Mouse (Mus musculus): ENCODE data around the gene Zfp976.
"Not testable (repeated sequence)": the region's sequence is repeated elsewhere in the genome, so short reads cannot be mapped to it uniquely, and the experiment has no call there.

Zfp976 gene

GRCm38 (mm10) chr7:42642152-42643115, at the start of gene Zfp976:
Gene Zfp976, minus strand, starts transcription at chr7:42642588.
- peak; percentile 47 to 56 for DNase-seq

DNA sequence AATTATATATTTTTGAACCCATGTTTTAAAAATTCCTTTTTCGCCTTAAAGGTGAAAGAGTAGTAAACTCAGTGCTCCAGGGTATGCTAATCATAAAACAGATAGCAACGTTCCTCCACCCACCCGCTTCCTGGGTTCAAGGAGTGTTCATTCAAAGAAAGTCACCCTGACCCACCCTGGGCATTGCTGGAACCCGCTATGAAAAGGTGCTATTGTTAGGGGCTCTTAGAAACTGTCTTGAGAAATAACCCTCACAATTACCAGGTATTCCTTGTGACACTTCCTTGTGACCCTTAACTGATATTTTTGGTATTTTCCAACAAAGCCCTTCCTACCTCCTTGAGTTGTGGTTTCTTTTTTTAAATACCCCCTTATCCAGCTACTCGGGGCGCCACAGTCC, 37.7 kb upstream of the Zfp976 start:
- not testable (repeated sequence) for DNase-seq

GRCm38 (mm10) chr7:42679646-42680045, 37.3 kb upstream of the Zfp976 start:
- not testable (repeated sequence) for DNase-seq

GRCm38 (mm10) chr7:42660140-42660539, 17.8 kb upstream of the Zfp976 start:
- DNase-seq: not testable (repeated sequence)

DNA sequence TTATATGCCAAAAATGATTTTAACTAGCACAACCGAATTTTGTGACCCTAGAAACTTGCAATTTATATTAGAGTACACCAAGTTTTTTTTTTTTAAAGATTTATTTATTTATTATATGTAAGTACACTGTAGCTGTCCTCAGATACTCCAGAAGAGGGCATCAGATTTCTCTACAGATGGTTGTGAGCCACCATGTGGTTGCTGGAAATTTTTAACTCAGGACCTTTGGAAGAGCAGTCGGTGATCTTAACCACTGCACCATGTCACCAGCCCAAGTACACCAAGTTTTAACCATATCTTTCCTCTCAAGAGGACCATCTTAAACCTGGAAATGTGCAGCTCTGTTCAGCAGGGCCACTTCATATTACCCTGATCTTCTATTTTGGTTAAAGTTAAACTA, 12.8 kb upstream of the Zfp976 start:
- not testable (repeated sequence) for DNase-seq

GRCm38 (mm10) chr7:42643120-42643620, 782 bp upstream of the Zfp976 start:
- not testable (repeated sequence) for DNase-seq

DNA sequence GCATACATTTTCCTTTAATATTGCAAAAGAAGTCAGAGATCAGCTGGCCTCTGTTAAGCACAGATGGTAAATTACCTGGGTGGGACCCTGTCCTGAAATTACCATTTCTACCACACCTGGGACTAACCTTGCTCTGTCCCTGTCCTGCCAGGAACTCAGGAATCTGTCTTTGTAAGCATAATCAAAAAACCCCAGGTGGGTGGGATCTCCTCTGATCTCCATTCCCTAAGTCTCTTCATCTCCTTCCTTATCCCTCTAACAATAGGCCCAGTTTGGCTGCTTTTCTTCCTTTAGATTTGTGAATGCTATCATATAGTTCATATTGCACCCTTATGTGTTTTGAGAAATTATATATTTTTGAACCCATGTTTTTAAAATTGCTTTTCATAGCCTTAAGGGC, 11.4 kb downstream of the Zfp976 start:
- not testable (repeated sequence) for DNase-seq

- not testable (repeated sequence) for DNase-seq
Measured at GRCm38 (mm10) chr7:42595666-42596065, 46.7 kb downstream of the Zfp976 start.

DNA sequence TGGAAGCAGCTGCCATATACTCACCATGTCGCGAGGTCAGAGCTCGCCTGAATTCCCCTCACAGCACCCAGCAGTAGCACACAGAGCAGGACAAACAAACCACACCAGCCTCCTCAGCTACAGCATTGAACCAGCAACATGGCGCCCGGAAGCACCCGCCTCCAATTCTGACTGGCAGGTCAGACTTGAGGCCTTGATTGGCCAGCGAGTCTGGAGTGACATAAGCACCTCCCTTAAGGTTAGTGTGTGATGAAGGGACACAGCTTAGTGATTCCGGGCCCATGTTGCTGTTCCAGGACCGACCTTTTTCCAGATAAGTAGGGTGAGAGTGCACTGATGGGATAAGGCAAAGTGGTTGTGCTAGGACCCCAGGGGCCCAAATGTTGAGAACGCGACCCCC, 50.0 kb downstream of the Zfp976 start, which contains the start of gene Zfp977:
Gene Zfp977, minus strand, starts transcription at position 135 of the 400 bp plus-strand sequence.
- not testable (repeated sequence) for DNase-seq

DNA sequence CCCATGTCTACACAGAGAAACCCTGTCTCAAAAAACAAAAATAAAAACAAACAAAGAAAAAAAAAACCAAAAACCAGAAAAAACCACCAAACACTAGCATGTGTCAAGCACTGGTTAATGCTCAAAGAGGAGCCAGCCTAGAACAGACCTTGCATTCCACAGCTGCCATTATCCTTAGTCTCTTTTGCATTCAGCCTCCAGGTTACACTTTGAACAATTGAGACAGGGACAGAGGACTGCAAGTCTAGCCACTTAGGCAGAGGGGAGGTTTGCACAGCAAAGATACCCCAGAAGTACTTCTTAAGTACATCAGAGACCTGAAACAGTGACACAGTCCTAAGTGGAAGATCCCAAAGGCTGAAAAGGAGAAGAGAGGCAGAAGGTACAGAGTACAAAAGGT, 51.1 kb downstream of the Zfp976 start:
- DNase-seq: not testable (repeated sequence)

DNA sequence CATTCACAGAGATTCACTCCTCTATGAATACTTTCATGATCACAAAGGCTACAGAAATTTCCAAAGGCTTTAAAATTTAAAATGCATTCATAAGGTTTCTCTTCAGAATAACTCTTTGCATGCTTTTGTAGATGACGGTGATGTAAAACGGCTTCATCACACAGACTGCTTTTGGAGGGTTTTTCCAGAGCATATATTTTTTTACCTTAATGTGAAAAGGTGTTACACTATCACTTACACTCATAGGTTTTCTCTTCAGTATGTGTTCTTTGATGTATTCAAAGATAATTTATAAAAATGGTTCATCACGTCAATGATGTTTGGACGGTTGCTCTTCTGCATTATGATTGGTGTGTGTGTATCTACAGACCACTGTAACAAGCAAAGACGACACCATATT, 63.9 kb downstream of the Zfp976 start, which contains the start of gene Gm21028:
Gene Gm21028, minus strand, starts transcription at position 101 of the 400 bp plus-strand sequence.
- DNase-seq: no peak

Measured in cerebellum, postnatal 14 days (tissue).